Mouse (Mus musculus): ENCODE results near the gene Crybg2. TPM values are rescaled to one million over a fixed set of nuclear protein-coding genes. Genes with fewer than 3 reads are reported as not detected.

Crybg2 gene
- polyA plus RNA-seq, 2 experiments = 0.23 to 0.42 TPM

DNA sequence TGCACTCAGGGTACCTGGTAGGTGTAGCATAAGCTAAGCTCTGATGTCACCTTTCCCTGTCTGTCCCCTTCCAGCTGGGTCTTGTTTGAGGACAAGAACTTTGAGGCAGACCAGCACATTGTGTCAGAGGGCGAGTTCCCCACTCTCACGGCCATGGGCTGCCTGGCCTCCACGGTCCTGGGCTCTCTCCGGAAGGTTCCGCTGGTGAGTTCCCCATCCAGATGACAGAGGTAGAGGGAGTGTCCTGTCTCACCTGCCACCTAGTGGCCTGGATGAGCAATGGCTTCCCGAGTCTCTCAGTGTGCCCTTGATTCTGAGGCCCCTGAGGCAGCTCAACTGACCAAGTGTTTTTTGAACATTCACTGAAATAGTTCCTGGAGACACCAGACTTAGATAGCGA, 26.8 kb downstream of the Crybg2 start:
- peak; percentile 35; the same call in 1 of the 2 replicates for ATAC-seq (ENCODE audit: insufficient read depth)
- WGBS (ENCODE audit: insufficient replicate concordance) = 18% methylated on average over 7 of the region's 7 CpGs
- Histone ChIP-seq H3K9ac (replicated peaks) (no peak overlapping the region), H3K4me3 (ENCODE audit: insufficient read depth in 1 of 2, low read depth in 2 of 2, low read length in 2 of 2) (no peak overlapping the region), H3K27ac (no peak overlapping the region), H3K36me3 (replicated peaks; ENCODE audit: control insufficient read depth, insufficient read depth, low read depth) (no peaks in the 10 kb centered on the region), H3K4me1 (replicated peaks; ENCODE audit: control insufficient read depth in 2 of 2, insufficient read depth in 2 of 2, low read length in 1 of 2) (peaks cover 0 to 1% of the 10 kb centered on the region in 2 experiments; a peak in 3 of 4 replicates), H3K27me3 (ENCODE audit: control insufficient read depth, insufficient read depth, low read length) (no peaks in the 10 kb centered on the region), H3K4me2 (ENCODE audit: low read depth) (no peak overlapping the region), H3K9me3 (ENCODE audit: control insufficient read depth, low read length) (no peaks in the 10 kb centered on the region)
- TF ChIP-seq EP300 (IDR thresholded peaks at IDR 0.05; ENCODE audit: low read depth) (no peak), CTCF (IDR thresholded peaks at IDR 0.05; ENCODE audit: low read depth) (peak; percentile 89)
- no peak for DNase-seq (ENCODE audit: low read depth in 3 of 3, low spot score in 3 of 3)

DNA sequence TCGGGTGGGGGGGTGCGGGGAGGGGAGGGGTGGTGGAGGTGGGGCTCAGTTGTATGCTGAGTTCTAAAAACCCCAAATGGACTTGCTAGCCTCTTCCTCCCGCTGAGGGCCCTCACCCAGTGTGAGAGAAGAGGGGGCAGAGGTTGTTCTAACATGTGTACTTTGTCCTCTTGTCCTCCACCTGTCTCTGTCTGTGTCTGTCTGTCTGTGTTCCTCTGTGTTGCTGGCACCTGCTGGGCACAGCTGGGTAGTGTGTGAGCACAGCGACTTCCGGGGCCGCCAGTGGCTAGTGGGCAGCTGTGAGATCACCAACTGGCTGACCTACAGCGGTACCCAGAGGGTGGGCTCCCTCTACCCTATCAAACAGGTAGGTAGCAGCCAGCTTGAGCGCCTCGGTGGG, 28.4 kb downstream of the Crybg2 start:
- 73% methylated on average over 9 of the region's 9 CpGs for WGBS (ENCODE audit: insufficient replicate concordance)
- TF ChIP-seq CTCF (IDR thresholded peaks at IDR 0.05; ENCODE audit: low read depth) (no peak), EP300 (IDR thresholded peaks at IDR 0.05; ENCODE audit: low read depth) (no peak)

DNA sequence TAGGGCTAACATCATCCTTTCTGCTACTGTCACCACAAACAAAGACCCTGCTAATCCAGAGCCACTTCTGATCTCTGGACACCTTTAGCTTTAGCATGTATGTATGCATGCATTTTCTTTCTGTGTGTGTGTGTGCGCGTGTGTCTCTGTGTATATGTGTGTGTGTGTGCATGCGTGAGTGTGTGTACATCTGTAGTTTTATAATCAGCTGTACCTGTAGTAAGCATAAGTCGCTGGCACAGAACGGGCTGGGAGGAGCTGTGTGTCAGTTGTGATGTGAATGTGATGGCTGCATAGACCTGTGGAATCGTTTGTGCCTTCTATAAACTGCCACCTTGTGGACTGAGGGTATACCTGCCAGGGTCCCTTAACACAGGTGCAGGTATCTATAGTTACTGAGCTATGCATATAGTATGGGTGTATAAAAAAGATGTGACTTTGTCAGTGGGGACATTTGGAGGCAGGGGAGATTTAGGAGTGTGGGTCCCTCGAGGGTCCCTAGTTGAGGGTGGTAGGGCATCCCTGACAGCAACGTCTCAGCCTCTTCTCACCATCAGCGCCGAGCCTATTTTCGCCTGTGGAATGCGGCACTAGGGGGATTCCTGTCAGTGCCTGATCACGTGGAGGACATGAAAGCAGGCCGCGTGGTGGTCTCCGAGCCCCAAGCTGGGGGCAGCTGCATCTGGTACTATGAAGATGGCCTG, 30.1 kb downstream of the Crybg2 start:
- no peaks in the 10 kb centered on the region for H3K9me3 ChIP-seq (ENCODE audit: control insufficient read depth, low read length)
- no peak overlapping the region for H3K4me2 ChIP-seq (ENCODE audit: low read depth)
- H3K27me3 ChIP-seq (ENCODE audit: control insufficient read depth, insufficient read depth, low read length) = no peaks in the 10 kb centered on the region
- DNase-seq (ENCODE audit: low read depth in 3 of 3, low spot score in 3 of 3) (no peak), ATAC-seq (ENCODE audit: insufficient read depth) (no peak)
- 72% methylated on average over 16 of the region's 16 CpGs for WGBS (ENCODE audit: insufficient replicate concordance)
- H3K4me3 ChIP-seq (ENCODE audit: insufficient read depth in 1 of 2, low read depth in 2 of 2, low read length in 2 of 2) = no peak overlapping the region
- TF ChIP-seq CTCF (IDR thresholded peaks at IDR 0.05; ENCODE audit: low read depth) (no peak), EP300 (IDR thresholded peaks at IDR 0.05; ENCODE audit: low read depth) (no peak)
- no peak overlapping the region for H3K9ac ChIP-seq (replicated peaks)
- no peaks in the 10 kb centered on the region for H3K36me3 ChIP-seq (replicated peaks; ENCODE audit: control insufficient read depth, insufficient read depth, low read depth)
- H3K27ac ChIP-seq = no peak overlapping the region
- no peaks in the 10 kb centered on the region; a peak in 1 of 4 replicates for H3K4me1 ChIP-seq (replicated peaks; ENCODE audit: control insufficient read depth in 2 of 2, insufficient read depth in 2 of 2, low read length in 1 of 2)

More for the DNA sequence above, 28.4 kb downstream of the Crybg2 start:
- ATAC-seq (ENCODE audit: insufficient read depth) (peak; percentile 15; the same call in 1 of the 2 replicates), DNase-seq (ENCODE audit: low read depth in 3 of 3, low spot score in 3 of 3) (no peak)
- Histone ChIP-seq H3K4me2 (ENCODE audit: low read depth) (no peak overlapping the region), H3K9me3 (ENCODE audit: control insufficient read depth, low read length) (no peaks in the 10 kb centered on the region), H3K4me3 (ENCODE audit: insufficient read depth in 1 of 2, low read depth in 2 of 2, low read length in 2 of 2) (no peak overlapping the region), H3K27me3 (ENCODE audit: control insufficient read depth, insufficient read depth, low read length) (no peaks in the 10 kb centered on the region), H3K36me3 (replicated peaks; ENCODE audit: control insufficient read depth, insufficient read depth, low read depth) (no peaks in the 10 kb centered on the region), H3K9ac (replicated peaks) (no peak overlapping the region), H3K4me1 (replicated peaks; ENCODE audit: control insufficient read depth in 2 of 2, insufficient read depth in 2 of 2, low read length in 1 of 2) (no peaks in the 10 kb centered on the region; a peak in 1 of 4 replicates), H3K27ac (no peak overlapping the region)

DNA sequence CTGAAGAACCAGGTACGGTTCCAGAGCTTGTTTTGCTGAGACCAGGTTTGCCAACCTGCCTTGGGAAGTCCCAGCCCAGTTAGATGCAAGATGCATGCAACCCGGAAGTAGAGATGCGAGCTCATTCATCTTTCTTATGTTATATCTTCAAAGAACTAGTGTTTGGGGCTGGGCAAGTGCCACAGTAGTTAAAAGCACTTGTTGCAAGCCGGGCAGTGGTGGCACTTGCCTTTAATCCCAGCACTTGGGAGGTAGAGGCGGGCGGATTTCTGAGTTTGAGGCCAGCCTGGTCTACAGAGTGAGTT, 30.6 kb downstream of the Crybg2 start:
- no peak overlapping the region for H3K9ac ChIP-seq (replicated peaks)
- DNase-seq (ENCODE audit: low read depth in 3 of 3, low spot score in 3 of 3) = no peak
- WGBS (ENCODE audit: insufficient replicate concordance) = 65% methylated on average over 6 of the region's 6 CpGs
- ATAC-seq (ENCODE audit: insufficient read depth) = no peak
- H3K27me3 ChIP-seq (ENCODE audit: control insufficient read depth, insufficient read depth, low read length) = no peaks in the 10 kb centered on the region
- no peaks in the 10 kb centered on the region; a peak in 1 of 4 replicates for H3K4me1 ChIP-seq (replicated peaks; ENCODE audit: control insufficient read depth in 2 of 2, insufficient read depth in 2 of 2, low read length in 1 of 2)
- no peaks in the 10 kb centered on the region for H3K36me3 ChIP-seq (replicated peaks; ENCODE audit: control insufficient read depth, insufficient read depth, low read depth)
- no peak overlapping the region for H3K4me3 ChIP-seq (ENCODE audit: insufficient read depth in 1 of 2, low read depth in 2 of 2, low read length in 2 of 2)
- H3K9me3 ChIP-seq (ENCODE audit: control insufficient read depth, low read length) = no peaks in the 10 kb centered on the region
- H3K4me2 ChIP-seq (ENCODE audit: low read depth) = no peak overlapping the region
- no peak for TF ChIP-seq CTCF (IDR thresholded peaks at IDR 0.05; ENCODE audit: low read depth)
- TF ChIP-seq EP300 (IDR thresholded peaks at IDR 0.05; ENCODE audit: low read depth) = no peak
- no peak overlapping the region for H3K27ac ChIP-seq

DNA sequence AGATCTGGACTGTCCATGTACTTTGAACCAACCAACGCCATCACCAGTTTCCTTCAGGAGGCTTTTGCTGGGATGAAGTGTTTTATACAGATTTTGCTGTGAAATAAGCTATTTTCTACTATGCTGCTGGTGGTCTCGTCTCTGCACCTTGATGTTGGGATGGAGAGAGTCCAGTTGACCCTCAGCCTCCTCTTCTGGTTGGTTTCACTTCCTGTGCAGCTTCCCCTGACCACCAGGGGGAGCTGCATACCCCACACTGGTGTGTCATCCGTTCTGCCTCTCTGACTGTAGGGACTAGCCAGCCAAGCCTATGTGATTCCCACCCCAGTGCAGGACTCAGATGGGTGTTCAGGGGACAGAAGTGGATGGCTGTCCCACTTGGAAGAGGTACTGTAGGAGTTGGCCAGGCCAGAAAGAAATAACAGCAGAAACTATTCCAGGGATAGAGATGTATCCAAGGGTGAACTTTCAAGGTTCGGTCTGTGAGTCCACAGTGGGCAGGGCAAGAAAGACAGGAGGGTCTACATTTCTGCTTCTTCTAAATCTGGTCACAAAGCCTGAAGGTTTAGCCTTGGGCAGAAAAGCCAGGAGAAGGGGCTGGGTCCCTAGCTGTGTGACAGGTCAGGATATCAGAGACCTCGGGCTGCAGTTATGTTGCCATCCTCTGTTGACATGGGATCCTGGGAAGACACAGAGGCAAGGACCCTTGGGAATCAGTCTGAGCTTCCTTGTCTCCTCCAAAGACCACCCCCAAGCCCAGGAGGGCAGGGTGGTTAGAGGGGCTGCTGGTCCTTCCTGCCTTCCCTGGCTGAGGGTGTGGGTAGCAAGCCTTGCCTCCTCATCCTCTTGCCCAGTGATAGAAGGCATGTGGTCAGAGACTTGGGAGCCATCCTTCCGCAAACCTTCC, 32.0 kb downstream of the Crybg2 start:
- Histone ChIP-seq H3K4me3 (ENCODE audit: insufficient read depth in 1 of 2, low read depth in 2 of 2, low read length in 2 of 2) (no peak overlapping the region), H3K9me3 (ENCODE audit: control insufficient read depth, low read length) (no peaks in the 10 kb centered on the region), H3K4me2 (ENCODE audit: low read depth) (no peak overlapping the region), H3K27ac (no peak overlapping the region), H3K27me3 (ENCODE audit: control insufficient read depth, insufficient read depth, low read length) (no peaks in the 10 kb centered on the region), H3K9ac (replicated peaks) (no peak overlapping the region), H3K4me1 (replicated peaks; ENCODE audit: control insufficient read depth in 2 of 2, insufficient read depth in 2 of 2, low read length in 1 of 2) (no peaks in the 10 kb centered on the region), H3K36me3 (replicated peaks; ENCODE audit: control insufficient read depth, insufficient read depth, low read depth) (no peaks in the 10 kb centered on the region)
- ATAC-seq (ENCODE audit: insufficient read depth) = 0 out of 2 replicates have a peak, but pooled peaks have one; percentile 21
- peak; percentile 95 for TF ChIP-seq CTCF (IDR thresholded peaks at IDR 0.05; ENCODE audit: low read depth)
- TF ChIP-seq EP300 (IDR thresholded peaks at IDR 0.05; ENCODE audit: low read depth) = no peak
- DNase-seq (ENCODE audit: low read depth in 3 of 3, low spot score in 3 of 3) = no peak
- 53% methylated on average over 6 of the region's 6 CpGs for WGBS (ENCODE audit: insufficient replicate concordance)
